In genomic region chr12:3805852-3806251, GRCm38 (mm10) we compare ENCODE assay signal across 8 mouse cellular contexts. TPM values are rescaled to one million over a fixed set of nuclear protein-coding genes. Genes with fewer than 3 reads are reported as not detected.
DNase-seq lines count a peak whose midpoint lies in the region; ATAC-seq and TF ChIP-seq lines count a peak whose summit lies in the region.

Gene Dnmt3a, plus strand, starts transcription at chr12:3806007.

- H3K9me3 ChIP-seq in hindbrain, embryonic 15.5 days = no peaks in the 10 kb centered on the region
- no peaks in the 10 kb centered on the region for H3K9me3 ChIP-seq in liver, postnatal 0 days (ENCODE audit: low read length)

- 25% methylated on average over 4 of the region's 4 CpGs for WGBS in hindbrain, embryonic 15.5 days
- WGBS in liver, postnatal 0 days (ENCODE audit: insufficient replicate concordance) = 18% methylated on average over 4 of the region's 4 CpGs

- peak within 1 kb of the TSS; percentile 84 for H3K4me2 ChIP-seq in hindbrain, embryonic 15.5 days
- H3K4me2 ChIP-seq in liver, postnatal 0 days (ENCODE audit: low read depth, low read length) = peak within 1 kb of the TSS; percentile 86

- no peak for TF ChIP-seq EP300 in liver, postnatal 0 days (IDR thresholded peaks at IDR 0.05; ENCODE audit: low read depth)

- H3K27me3 ChIP-seq in hindbrain, embryonic 15.5 days = no peaks in the 10 kb centered on the region
- H3K27me3 ChIP-seq in liver, postnatal 0 days (ENCODE audit: insufficient read depth, low read length) = no peaks in the 10 kb centered on the region

- peak within 1 kb of the TSS; percentile 95 for H3K27ac ChIP-seq in hindbrain, embryonic 15.5 days (replicated peaks)
- H3K27ac ChIP-seq in liver, postnatal 0 days (ENCODE audit: low read depth) = peak within 1 kb of the TSS; percentile 88

- peak within 1 kb of the TSS; percentile 88 for H3K4me3 ChIP-seq in hindbrain, embryonic 15.5 days
- H3K4me3 ChIP-seq in liver, postnatal 0 days (ENCODE audit: low read depth, low read length) = peak within 1 kb of the TSS; percentile 67

- no peak for TF ChIP-seq CTCF in liver, postnatal 0 days (IDR thresholded peaks at IDR 0.05; ENCODE audit: low read depth)

- H3K36me3 ChIP-seq in hindbrain, embryonic 15.5 days = no peaks in the 10 kb centered on the region
- H3K36me3 ChIP-seq in liver, postnatal 0 days (replicated peaks; ENCODE audit: insufficient read depth, low read length) = no peaks in the 10 kb centered on the region

- H3K9ac ChIP-seq in hindbrain, embryonic 15.5 days = peak within 1 kb of the TSS; percentile 73
- peak within 1 kb of the TSS; percentile 83 for H3K9ac ChIP-seq in liver, postnatal 0 days (replicated peaks)

- DNase-seq in left cerebral cortex, adult 18-20 months (ENCODE audit: low spot score in 2 of 2) = no peak
- no peak for DNase-seq in left cerebral cortex, adult 9 months (ENCODE audit: low spot score in 2 of 2)
- no peak for DNase-seq in adrenal gland, postnatal 36 days
- no peak for DNase-seq in gastrocnemius, adult 8-10 months (ENCODE audit: low spot score in 2 of 2)
- DNase-seq in liver, postnatal 0 days = no peak
- DNase-seq in yolk sac, embryonic 10.5 days (ENCODE audit: low spot score) = no peak
- no peak for DNase-seq in testis, postnatal 10 days (ENCODE audit: low spot score)

- peak; percentile 19 for ATAC-seq in hindbrain, embryonic 15.5 days (ENCODE audit: low FRiP score, low read depth)
- ATAC-seq in liver, postnatal 0 days = no peak

- H3K4me1 ChIP-seq in hindbrain, embryonic 15.5 days (replicated peaks) = peaks cover 38% of the 10 kb centered on the region
- peaks cover 19% of the 10 kb centered on the region for H3K4me1 ChIP-seq in liver, postnatal 0 days (ENCODE audit: insufficient read depth)

RNA-seq across cellular contexts. Expression of gene Dnmt3a, which starts in this region (rescaled TPM):
- 10 to 100 TPM; 86.7 to 94.0 TPM for total RNA-seq in left cerebral cortex, adult 18-20 months (2021)
- 10 to 100 TPM; 51.6 to 52.4 TPM for total RNA-seq in adrenal gland, postnatal 36 days (2021)
- total RNA-seq in gastrocnemius, adult 8-10 months (2022) = 10 to 100 TPM; 43.3 to 60.4 (median 52.8) TPM
- 109 and 144 TPM in 2 replicates for polyA plus RNA-seq in hindbrain, embryonic 15.5 days (2015; fragmentation: Nextera tagmentation; extraction: Ambion mirVana)
- 21.0 and 24.3 TPM in 2 replicates for polyA plus RNA-seq in liver, postnatal 0 days (2015; fragmentation: Nextera tagmentation; extraction: Ambion mirVana)
